Mouse (Mus musculus) heart, adult 2 months (tissue): Measurements from ENCODE around the gene Asap2. TPM values are rescaled to one million over a fixed set of nuclear protein-coding genes. Genes with fewer than 3 reads are reported as not detected.
A peak's percentile ranks its signal among the peaks of the same experiment; 100 is the strongest.

Source experiments
- DNase-seq, 2 experiments: peaks; one replicate each; pipeline ENCODE4 v3.0.0; 2021
- H3K27ac ChIP-seq: fragments of 200-600 bp; 2 replicates; pipeline ENCODE4 v1.8.1; 2022
- H3K27me3 ChIP-seq: fragments of 200-500 bp; 2 replicates; pipeline ENCODE4 v1.6.1; 2012; ENCODE audit warnings: mild to moderate bottlenecking, low read length, inconsistent platforms, mixed read lengths; ENCODE audit not compliant: control insufficient read depth, insufficient read depth
- H3K36me3 ChIP-seq: fragments of 200-500 bp; 2 replicates; pipeline ENCODE4 v1.6.1; 2012; ENCODE audit warnings: low read length, inconsistent platforms; ENCODE audit not compliant: control insufficient read depth, insufficient read depth
- H3K4me1 ChIP-seq: fragments of 200-500 bp; 2 replicates; pipeline ENCODE4 v1.6.1; 2011; ENCODE audit warnings: low read length; ENCODE audit not compliant: control insufficient read depth, insufficient read depth
- H3K4me3 ChIP-seq: fragments of 200-600 bp; 2 replicates; pipeline ENCODE4 v1.8.1; 2022
- H3K79me2 ChIP-seq: fragments of 200-500 bp; replicated peaks from 2 replicates; pipeline ENCODE4 v1.6.1; 2012; ENCODE audit warnings: mild to moderate bottlenecking, inconsistent platforms, low read length, moderate library complexity, mixed read lengths; ENCODE audit not compliant: control insufficient read depth, insufficient read depth
- H3K9ac ChIP-seq: fragments of 200-500 bp; 2 replicates; pipeline ENCODE4 v1.6.1; 2012; ENCODE audit warnings: low read depth, mild to moderate bottlenecking, control low read depth, inconsistent platforms, low read length, mixed read lengths
- CTCF ChIP-seq: fragments of 200-600 bp; IDR thresholded peaks from 2 replicates; pipeline ENCODE4 v1.8.1; 2022; ENCODE audit warnings: antibody characterized with exemption, mild to moderate bottlenecking, moderate library complexity
- EP300 ChIP-seq: fragments of 200-500 bp; IDR thresholded peaks from 2 replicates; pipeline ENCODE4 v1.6.1; 2011; ENCODE audit warnings: low read depth, low read length, control low read depth; ENCODE audit not compliant: insufficient read depth
- POLR2A ChIP-seq: fragments of 200-500 bp; IDR thresholded peaks from 2 replicates; pipeline ENCODE4 v1.6.1; 2011; ENCODE audit warnings: mild to moderate bottlenecking, low read depth, low read length, control low read depth; ENCODE audit not compliant: insufficient read depth
- WGBS: fragments of 180-500 bp; shearing (Covaris S2); methylation state at CpG from one replicate; pipeline ENCODE4 v1.1.7; 2018; 5-methylcytosine and 5-hydroxymethylcytosine counted together
- intact Hi-C: fragments of 180-260 bp; cut with DNase I; formaldehyde crosslinking; loops from one replicate; pipeline ENCODE4 v1.15.1; 2025
- polyA plus RNA-seq: library from polyadenylated mRNA; depleted of rRNA; stranded (reverse); fragments of >200 nt; gene quantifications from 2 replicates; pipeline ENCODE4 v1.2.3, GENCODE M21; 2012
- total RNA-seq, 2 experiments: library from RNA; stranded (reverse); gene quantifications; 2 replicates each; pipeline ENCODE4 v1.2.3; 2021

Gene Asap2
- total and polyA plus RNA-seq, 3 experiments, result 8.2 to 11.5 (median 10.3) TPM

DNA sequence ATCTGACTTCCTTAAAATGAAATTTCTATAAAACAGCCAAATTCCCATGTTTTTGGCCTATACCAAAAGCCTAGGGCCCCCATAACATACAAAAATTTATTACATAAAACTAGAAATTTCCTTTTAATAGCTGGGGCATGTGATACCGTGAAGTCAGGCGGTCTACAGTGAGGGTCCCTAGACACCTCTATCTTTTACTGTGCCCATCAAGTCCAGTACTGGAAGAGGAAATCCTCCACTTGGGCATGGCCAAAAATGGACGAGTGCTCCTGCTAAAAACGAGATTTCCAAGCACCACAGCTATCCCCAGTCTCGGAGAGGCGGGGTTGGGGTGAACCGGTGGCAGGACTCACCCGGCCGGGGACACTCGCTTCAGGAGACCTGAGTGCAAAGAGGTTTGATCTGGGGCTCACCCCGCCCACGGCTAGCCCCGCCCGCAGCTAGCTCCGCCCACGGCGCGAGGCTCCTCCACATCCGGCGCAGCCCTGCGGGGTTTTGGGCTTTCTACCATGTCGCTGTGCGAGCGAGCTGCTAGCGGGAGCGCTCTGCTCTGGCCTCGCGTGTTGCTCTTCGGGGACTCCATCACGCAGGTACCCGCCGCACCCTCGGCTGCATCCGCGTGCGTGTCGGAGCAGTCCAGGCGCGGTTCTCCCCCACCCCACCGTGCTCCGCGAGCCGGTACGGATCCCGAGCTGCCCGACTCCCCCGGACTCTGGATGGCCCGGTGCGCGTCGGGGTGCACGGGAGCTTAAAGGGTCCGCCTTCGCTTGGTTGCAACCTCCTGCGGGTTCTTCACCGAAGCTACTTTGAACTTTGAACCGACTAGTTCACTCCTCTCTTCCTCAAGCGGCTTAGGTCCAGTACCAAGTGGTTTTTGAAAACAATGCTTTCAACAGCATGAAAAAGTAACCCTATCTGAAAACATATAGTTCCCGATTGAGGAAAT lies 325.9 kb downstream of the Asap2 start, which contains the start of gene Iah1:
TSS of gene Iah1 (plus strand) at position 467 of the 946 bp plus-strand sequence.
- DNase-seq, result peak; percentile 90 to 92
- no peaks in the 10 kb centered on the region for H3K27me3 ChIP-seq
- peak within 1 kb of the TSS; percentile 82 for H3K27ac ChIP-seq
- no peaks in the 10 kb centered on the region for H3K79me2 ChIP-seq
- peaks cover 2% of the 10 kb centered on the region; the same call in 1 of the 2 replicates for H3K4me1 ChIP-seq
- TF ChIP-seq EP300 (no peak), POLR2A (peak; percentile 85)
- H3K4me3 ChIP-seq, result peak within 1 kb of the TSS; percentile 75
- intact Hi-C loops, result loop anchor here (2.0 to 5.0 kb wide), 3 partner anchors 29 to 239 kb away; partner anchors contain the start of gene Itgb1bp1
- WGBS, result 2% methylated on average over 59 of the region's 59 CpGs
- H3K9ac ChIP-seq, result peak within 1 kb of the TSS; percentile 73
- H3K36me3 ChIP-seq, result no peaks in the 10 kb centered on the region

DNA sequence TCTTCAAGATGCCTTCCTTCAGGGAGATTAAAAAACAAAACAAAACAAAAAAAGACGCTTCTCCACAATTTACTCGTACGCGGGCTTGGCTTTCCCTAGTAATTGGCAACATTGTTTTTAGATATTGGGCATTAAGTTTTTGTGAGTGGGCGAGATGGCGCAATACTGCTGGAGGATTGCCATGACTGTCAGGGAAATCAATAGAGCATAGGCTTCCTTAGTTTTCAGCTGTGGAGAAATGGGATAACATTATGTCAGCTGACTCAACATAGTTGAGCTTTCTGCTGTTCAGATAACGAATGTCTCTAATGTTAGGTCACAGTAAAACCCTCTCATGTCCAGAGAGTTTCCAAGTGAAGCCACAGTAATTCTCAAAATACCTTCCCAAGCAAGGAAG lies 326.6 kb downstream of the Asap2 start:
- Histone ChIP-seq H3K27me3 (no peaks in the 10 kb centered on the region), H3K9ac (no peak overlapping the region; the same call in 1 of the 2 replicates), H3K27ac (peak overlapping the region; percentile 82), H3K79me2 (no peaks in the 10 kb centered on the region), H3K4me1 (peaks cover 2% of the 10 kb centered on the region; the same call in 1 of the 2 replicates), H3K4me3 (peak overlapping the region; percentile 75), H3K36me3 (no peaks in the 10 kb centered on the region)
- intact Hi-C loops, result loop anchor here (2.0 to 5.0 kb wide), 3 partner anchors 30 to 240 kb away; partner anchors contain the start of gene Itgb1bp1
- DNase-seq, result peak; percentile 57 to 66
- WGBS, result 13% methylated on average over 7 of the region's 7 CpGs
- TF ChIP-seq POLR2A, result no peak
- no peak for TF ChIP-seq CTCF

DNA sequence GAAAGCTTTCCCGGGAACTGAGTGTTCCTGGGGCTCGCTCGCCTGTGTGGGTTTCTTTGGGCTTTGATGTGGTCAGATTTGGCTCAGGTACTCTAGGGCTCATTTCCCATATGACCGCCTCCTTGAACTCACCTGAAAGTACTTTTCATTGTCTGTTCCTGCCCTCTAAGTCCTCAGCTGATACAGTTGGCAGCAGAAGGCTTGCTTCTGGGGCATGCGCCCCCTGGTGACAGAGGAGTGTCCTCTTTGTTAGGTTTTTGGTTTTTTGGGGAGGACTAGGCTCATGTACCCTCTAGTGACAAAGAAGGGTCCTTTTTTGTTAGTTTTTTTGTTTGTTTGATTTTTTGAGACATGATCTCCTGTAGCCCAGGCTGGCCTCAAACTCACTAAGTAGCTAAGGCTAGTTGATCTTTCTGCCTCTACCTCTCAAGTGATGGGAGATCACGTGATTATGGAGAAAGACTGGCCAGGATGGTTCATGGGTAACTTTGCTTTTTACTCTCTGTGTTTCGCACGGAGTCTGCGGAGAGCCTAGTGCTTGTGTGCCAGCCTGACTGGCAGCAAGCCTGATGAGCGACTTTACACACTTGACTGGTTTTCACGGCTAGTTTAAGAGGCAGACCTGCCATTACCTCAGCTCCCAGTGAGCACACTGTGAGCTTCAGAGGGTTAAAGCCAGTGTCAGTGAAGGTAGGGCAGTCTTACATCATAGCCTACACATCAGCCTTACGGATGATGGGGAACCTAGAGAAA lies 328.1 kb downstream of the Asap2 start:
- Histone ChIP-seq H3K9ac (no peak overlapping the region), H3K36me3 (no peaks in the 10 kb centered on the region), H3K27ac (no peak overlapping the region), H3K79me2 (no peaks in the 10 kb centered on the region), H3K4me1 (peaks cover 2% of the 10 kb centered on the region; the same call in 1 of the 2 replicates), H3K4me3 (no peak overlapping the region), H3K27me3 (no peaks in the 10 kb centered on the region)
- TF ChIP-seq CTCF (peak; percentile 85), EP300 (no peak), POLR2A (no peak)
- intact Hi-C loops, result loop anchor here (5.0 kb wide), 1 partner anchor 241 kb away; no protein-coding TSS in a partner anchor
- peak; percentile 60 to 66 for DNase-seq
- WGBS, result 87% methylated on average over 12 of the region's 12 CpGs
